Mouse (Mus musculus): ENCODE measurements around the gene Oaz2. TPM values are rescaled to one million over a fixed set of nuclear protein-coding genes. Genes with fewer than 3 reads are reported as not detected.

Oaz2 gene
- polyA plus RNA-seq, 1 experiment from 2014 or later = 197 TPM

GRCm38 (mm10) chr9:65631354-65632021, 36.3 kb upstream of the Oaz2 start:
- in situ Hi-C loops (cut with MboI; ENCODE audit: low pct_unique_long_range_greater_than_20kb) = no loop called here
- ATAC-seq (peak; percentile 40), DNase-seq (ENCODE audit: low read depth, low spot score) (no peak)
- CTCF ChIA-PET = interaction anchor here (2.2 kb wide), 1 partner anchor 33 kb away, joined by 6 read pairs; no protein-coding TSS in a partner anchor
- no peak for TF ChIP-seq CTCF (IDR thresholded peaks at IDR 0.05)
- POLR2A ChIA-PET = interaction anchor here (0.6 to 1.7 kb wide), 2 partner anchors 14 to 59 kb away, joined by 4 to 9 read pairs; no protein-coding TSS in a partner anchor
- H3K27me3 ChIP-seq = no peaks in the 10 kb centered on the region

GRCm38 (mm10) chr9:65635766-65636165, 32.0 kb upstream of the Oaz2 start:
- in situ Hi-C loops (cut with MboI; ENCODE audit: low pct_unique_long_range_greater_than_20kb) = no loop called here
- ChIA-PET CTCF (interaction anchor here (1.6 kb wide), 1 partner anchor 30 kb away, joined by 4 read pairs; no protein-coding TSS in a partner anchor), POLR2A (no interaction called here)
- DNase-seq (ENCODE audit: low read depth, low spot score) (no peak), ATAC-seq (no peak)
- no peak for TF ChIP-seq CTCF (IDR thresholded peaks at IDR 0.05)
- H3K27me3 ChIP-seq = no peaks in the 10 kb centered on the region

GRCm38 (mm10) chr9:65636926-65637325, 30.9 kb upstream of the Oaz2 start:
- ChIA-PET CTCF (interaction anchor here (2.4 kb wide), 1 partner anchor 16 kb away, joined by 5 read pairs; no protein-coding TSS in a partner anchor), POLR2A (no interaction called here)
- DNase-seq (ENCODE audit: low read depth, low spot score) (no peak), ATAC-seq (no peak)
- in situ Hi-C loops (cut with MboI; ENCODE audit: low pct_unique_long_range_greater_than_20kb) = no loop called here
- no peaks in the 10 kb centered on the region for H3K27me3 ChIP-seq
- no peak for TF ChIP-seq CTCF (IDR thresholded peaks at IDR 0.05)

- no peaks in the 10 kb centered on the region for H3K27me3 ChIP-seq
- ChIA-PET CTCF (interaction anchor here (1.3 to 2.4 kb wide), 3 partner anchors 18 to 40 kb away, joined by 3 to 9 read pairs (median 5); no protein-coding TSS in a partner anchor), POLR2A (no interaction called here)
- DNase-seq (ENCODE audit: low read depth, low spot score) = no peak
- TF ChIP-seq CTCF (IDR thresholded peaks at IDR 0.05) = no peak
- no peak for ATAC-seq
- in situ Hi-C loops (cut with MboI; ENCODE audit: low pct_unique_long_range_greater_than_20kb) = no loop called here
Observed at GRCm38 (mm10) chr9:65639065-65639464, 28.7 kb upstream of the Oaz2 start.

DNA sequence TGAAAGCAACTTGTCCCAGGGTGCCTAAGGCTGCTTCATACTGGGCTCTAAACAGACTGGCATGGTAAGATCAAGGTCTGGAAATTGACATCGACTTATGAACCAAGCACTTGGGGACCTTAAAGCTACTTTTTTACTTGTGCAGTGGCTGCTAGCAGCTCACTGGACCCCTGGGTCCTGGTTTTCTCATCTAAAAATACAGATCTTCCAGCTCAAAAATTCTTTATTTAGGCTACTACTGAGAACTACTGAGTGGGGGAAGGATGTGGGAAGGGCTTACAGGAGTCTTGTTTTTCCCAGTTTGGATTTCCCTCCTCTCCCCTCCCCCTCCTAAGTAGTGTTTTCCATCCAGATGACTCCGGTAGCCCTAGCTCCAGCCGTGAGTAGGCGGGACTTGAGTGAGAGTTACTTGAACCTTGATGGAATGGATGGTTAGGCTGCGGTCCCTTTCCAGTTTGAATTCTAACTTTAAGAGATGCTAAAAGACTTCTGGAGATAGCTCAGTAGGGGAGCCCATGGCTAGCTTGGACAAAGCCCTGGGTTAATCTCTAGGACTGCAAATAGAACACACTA, 26.9 kb upstream of the Oaz2 start:
- H3K27me3 ChIP-seq = no peaks in the 10 kb centered on the region
- in situ Hi-C loops (cut with MboI; ENCODE audit: low pct_unique_long_range_greater_than_20kb) = no loop called here
- DNase-seq (ENCODE audit: low read depth, low spot score) (no peak), ATAC-seq (no peak)
- CTCF ChIA-PET = interaction anchor here (1.4 to 2.4 kb wide), 2 partner anchors 24 to 42 kb away, joined by 3 to 9 read pairs; no protein-coding TSS in a partner anchor
- POLR2A ChIA-PET = interaction anchor here (1.0 kb wide), 1 partner anchor 9 kb away, joined by 3 read pairs; no protein-coding TSS in a partner anchor
- no peak for TF ChIP-seq CTCF (IDR thresholded peaks at IDR 0.05)

- in situ Hi-C loops (cut with MboI; ENCODE audit: low pct_unique_long_range_greater_than_20kb) = no loop called here
- DNase-seq (ENCODE audit: low read depth, low spot score) (no peak), ATAC-seq (no peak)
- no peaks in the 10 kb centered on the region for H3K27me3 ChIP-seq
- ChIA-PET POLR2A (interaction anchor here (1.0 kb wide), 1 partner anchor 8 kb away, joined by 3 read pairs; no protein-coding TSS in a partner anchor), CTCF (interaction anchor here (1.4 kb wide), 1 partner anchor 43 kb away, joined by 3 read pairs; no protein-coding TSS in a partner anchor)
- no peak for TF ChIP-seq CTCF (IDR thresholded peaks at IDR 0.05)
Observed at GRCm38 (mm10) chr9:65641446-65642052, 26.3 kb upstream of the Oaz2 start.

DNA sequence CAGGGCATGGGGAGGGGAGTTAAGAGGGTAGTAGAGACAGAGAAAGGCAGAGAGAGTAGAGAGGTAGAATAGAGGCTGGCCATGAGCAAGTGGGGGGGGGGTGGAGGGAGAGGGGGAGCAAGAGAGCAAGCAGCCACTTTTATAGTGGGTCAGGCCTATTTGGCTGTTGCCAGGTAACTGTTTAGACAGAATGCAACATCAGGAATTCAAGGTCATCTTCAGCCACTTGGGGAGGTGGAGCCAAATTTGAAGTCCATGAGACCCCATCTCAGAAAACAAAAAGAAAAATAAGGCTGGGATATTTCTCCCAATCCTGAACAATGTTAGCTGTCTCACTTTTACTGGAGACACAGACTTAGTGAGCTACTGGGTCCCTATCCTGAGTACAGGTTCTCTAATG, 25.3 kb upstream of the Oaz2 start:
- no peak for TF ChIP-seq CTCF (IDR thresholded peaks at IDR 0.05)
- CTCF ChIA-PET = no interaction called here
- no peak for DNase-seq (ENCODE audit: low read depth, low spot score)
- ATAC-seq = no peak
- in situ Hi-C loops (cut with MboI; ENCODE audit: low pct_unique_long_range_greater_than_20kb) = no loop called here
- POLR2A ChIA-PET = no interaction called here
- no peaks in the 10 kb centered on the region for H3K27me3 ChIP-seq

- CTCF ChIA-PET = interaction anchor here (1.3 kb wide), 1 partner anchor 39 kb away, joined by 3 read pairs; no protein-coding TSS in a partner anchor
Observed at GRCm38 (mm10) chr9:65644960-65645359, 22.8 kb upstream of the Oaz2 start.

GRCm38 (mm10) chr9:65645984-65646383, 21.8 kb upstream of the Oaz2 start:
- POLR2A ChIA-PET = interaction anchor here (1.3 kb wide), 1 partner anchor 15 kb away, joined by 4 read pairs; no protein-coding TSS in a partner anchor
- in situ Hi-C loops (cut with MboI; ENCODE audit: low pct_unique_long_range_greater_than_20kb) = no loop called here
- no peaks in the 10 kb centered on the region for H3K27me3 ChIP-seq
- DNase-seq (ENCODE audit: low read depth, low spot score) = no peak
- ATAC-seq = no peak
- CTCF ChIA-PET = no interaction called here
- no peak for TF ChIP-seq CTCF (IDR thresholded peaks at IDR 0.05)

More at GRCm38 (mm10) chr9:65644960-65645359, 22.8 kb upstream of the Oaz2 start:
- in situ Hi-C loops (cut with MboI; ENCODE audit: low pct_unique_long_range_greater_than_20kb) = no loop called here
- ATAC-seq = no peak
- POLR2A ChIA-PET = interaction anchor here (1.3 kb wide), 1 partner anchor 14 kb away, joined by 4 read pairs; no protein-coding TSS in a partner anchor
- no peak for TF ChIP-seq CTCF (IDR thresholded peaks at IDR 0.05)
- DNase-seq (ENCODE audit: low read depth, low spot score) = no peak
- no peaks in the 10 kb centered on the region for H3K27me3 ChIP-seq

- DNase-seq (ENCODE audit: low read depth, low spot score) = no peak
- no peak for ATAC-seq
- CTCF ChIA-PET = no interaction called here
- in situ Hi-C loops (cut with MboI; ENCODE audit: low pct_unique_long_range_greater_than_20kb) = no loop called here
- H3K27me3 ChIP-seq = no peaks in the 10 kb centered on the region
- no peak for TF ChIP-seq CTCF (IDR thresholded peaks at IDR 0.05)
- POLR2A ChIA-PET = no interaction called here
Observed at GRCm38 (mm10) chr9:65646782-65647181, 21.0 kb upstream of the Oaz2 start.
